Comparison of ENCODE assay signal across 8 mouse cellular contexts in genomic region chr7:12835193-12835671, GRCm38 (mm10). TPM values are rescaled to one million over a fixed set of nuclear protein-coding genes. Genes with fewer than 3 reads are reported as not detected.
DNase-seq lines count a peak whose midpoint lies in the region; ATAC-seq and TF ChIP-seq lines count a peak whose summit lies in the region.

No protein-coding gene starts in this region.

- peak overlapping the region; percentile 91 for H3K27ac ChIP-seq in heart, embryonic 10.5 days
- H3K27ac ChIP-seq in embryonic facial prominence, embryonic 15.5 days (replicated peaks): peak overlapping the region; percentile 85
- peak overlapping the region; percentile 60; the same call in 1 of the 2 replicates for H3K27ac ChIP-seq in hindbrain, embryonic 13.5 days
- H3K27ac ChIP-seq in midbrain, embryonic 16.5 days (ENCODE audit: low read length): peak overlapping the region; percentile 62

- peaks cover 27% of the 10 kb centered on the region for H3K9me3 ChIP-seq in heart, embryonic 10.5 days
- peaks cover 27% of the 10 kb centered on the region for H3K9me3 ChIP-seq in G1E (replicated peaks)
- H3K9me3 ChIP-seq in embryonic facial prominence, embryonic 15.5 days (replicated peaks): peaks cover 31% of the 10 kb centered on the region
- H3K9me3 ChIP-seq in hindbrain, embryonic 13.5 days: peaks cover 34% of the 10 kb centered on the region
- peaks cover 9% of the 10 kb centered on the region for H3K9me3 ChIP-seq in midbrain, embryonic 16.5 days (replicated peaks; ENCODE audit: control insufficient read depth, low read length, poor library complexity, severe bottlenecking)

- H3K9ac ChIP-seq in embryonic facial prominence, embryonic 15.5 days: peak overlapping the region; percentile 56
- peak overlapping the region; percentile 74 for H3K9ac ChIP-seq in hindbrain, embryonic 13.5 days
- H3K9ac ChIP-seq in midbrain, embryonic 16.5 days (ENCODE audit: low read depth, low read length): peak overlapping the region; percentile 71

- H3K4me2 ChIP-seq in embryonic facial prominence, embryonic 15.5 days (replicated peaks): peak overlapping the region; percentile 55
- H3K4me2 ChIP-seq in hindbrain, embryonic 13.5 days: peak overlapping the region; percentile 48
- peak overlapping the region; percentile 74 for H3K4me2 ChIP-seq in midbrain, embryonic 16.5 days (ENCODE audit: low read length)

- intact Hi-C loops in heart, postnatal 36 days (cut with DNase I): loop anchor here (1.0 to 5.0 kb wide), 3 partner anchors 17 to 197 kb away; partner anchors contain the start of genes Chmp2a, Zfp128 and Zfp329

- H3K36me3 ChIP-seq in heart, embryonic 10.5 days: peaks cover 43% of the 10 kb centered on the region
- H3K36me3 ChIP-seq in G1E (replicated peaks): peaks cover 40% of the 10 kb centered on the region
- H3K36me3 ChIP-seq in embryonic facial prominence, embryonic 15.5 days: peaks cover 41% of the 10 kb centered on the region
- peaks cover 40% of the 10 kb centered on the region for H3K36me3 ChIP-seq in hindbrain, embryonic 13.5 days
- H3K36me3 ChIP-seq in midbrain, embryonic 16.5 days (ENCODE audit: control insufficient read depth, insufficient read depth, low read length): peaks cover 31% of the 10 kb centered on the region

- H3K4me3 ChIP-seq in heart, embryonic 10.5 days: peak overlapping the region; percentile 71
- H3K4me3 ChIP-seq in G1E (ENCODE audit: low read depth, low read length): peak overlapping the region; percentile 76
- H3K4me3 ChIP-seq in embryonic facial prominence, embryonic 15.5 days (replicated peaks): peak overlapping the region; percentile 61
- H3K4me3 ChIP-seq in hindbrain, embryonic 13.5 days: peak overlapping the region; percentile 53
- H3K4me3 ChIP-seq in midbrain, embryonic 16.5 days (ENCODE audit: low read depth, low read length): peak overlapping the region; percentile 65

- 0 out of 2 replicates have a peak, but pooled peaks have one; percentile 12 for ATAC-seq in G1E (ENCODE audit: extremely low read depth, insufficient number of reproducible peaks, low FRiP score, poor library complexity, severe bottlenecking)
- no peak for ATAC-seq in embryonic facial prominence, embryonic 15.5 days (ENCODE audit: insufficient number of reproducible peaks, low FRiP score, low TSS enrichment, low read depth)
- ATAC-seq in hindbrain, embryonic 13.5 days (ENCODE audit: low FRiP score): peak; percentile 71
- peak; percentile 59 for ATAC-seq in midbrain, embryonic 16.5 days

- DNase-seq in heart, embryonic 10.5 days (ENCODE audit: low spot score): no peak
- DNase-seq in heart, postnatal 36 days: no peak
- DNase-seq in G1E (ENCODE audit: low spot score) (peak; percentile 15), liver (peak; percentile 4)
- no peak for DNase-seq in natural killer cell, adult 2 months (ENCODE audit: low spot score in 2 of 2)

- 38% methylated on average over 13 of the region's 13 CpGs for WGBS in heart, embryonic 10.5 days
- WGBS in embryonic facial prominence, embryonic 15.5 days: 32% methylated on average over 13 of the region's 13 CpGs
- WGBS in hindbrain, embryonic 13.5 days: 45% methylated on average over 13 of the region's 13 CpGs
- WGBS in midbrain, embryonic 16.5 days: 43% methylated on average over 13 of the region's 13 CpGs

- no peak for TF ChIP-seq CTCF in G1E (IDR thresholded peaks at IDR 0.05; ENCODE audit: low read depth, low read length)

- no peaks in the 10 kb centered on the region for H3K4me1 ChIP-seq in heart, embryonic 10.5 days
- peaks cover 18% of the 10 kb centered on the region for H3K4me1 ChIP-seq in G1E (ENCODE audit: insufficient read depth, low read depth, low read length)
- H3K4me1 ChIP-seq in embryonic facial prominence, embryonic 15.5 days: 0 out of 2 replicates have a peak, but pooled peaks cover 10% of the 10 kb centered on the region
- H3K4me1 ChIP-seq in hindbrain, embryonic 13.5 days (replicated peaks): no peaks in the 10 kb centered on the region
- H3K4me1 ChIP-seq in midbrain, embryonic 16.5 days (ENCODE audit: control insufficient read depth, insufficient read depth, low read length): peaks cover 4% of the 10 kb centered on the region; the same call in 1 of the 2 replicates

- no peaks in the 10 kb centered on the region for H3K27me3 ChIP-seq in heart, embryonic 10.5 days (ENCODE audit: insufficient read depth, poor library complexity, severe bottlenecking)
- no peaks in the 10 kb centered on the region for H3K27me3 ChIP-seq in G1E (ENCODE audit: insufficient read depth, low read length)
- H3K27me3 ChIP-seq in embryonic facial prominence, embryonic 15.5 days: no peaks in the 10 kb centered on the region
- H3K27me3 ChIP-seq in hindbrain, embryonic 13.5 days: no peaks in the 10 kb centered on the region
- H3K27me3 ChIP-seq in midbrain, embryonic 16.5 days (ENCODE audit: control insufficient read depth, insufficient read depth, low read depth, low read length): no peaks in the 10 kb centered on the region

RNA-seq across cellular contexts. Expression of gene Zfp110, which starts 0.7 kb away (rescaled TPM):
- 24.1 and 25.4 TPM in 2 replicates for polyA plus RNA-seq in heart, embryonic 10.5 days (2016; fragmentation: Nextera tagmentation; extraction: Ambion mirVana)
- total RNA-seq in heart, postnatal 36 days (2021): 10 to 100 TPM; 15.4 to 21.5 TPM
- total RNA-seq in G1E (2014; fragmentation: Nextera tagmentation): 53.1 and 62.7 TPM in 2 replicates
- 58.4 and 59.9 TPM in 2 replicates for total RNA-seq in G1E (2017)
- polyA plus RNA-seq in G1E (2012): 2.5 and 3.2 TPM in 2 replicates
- 36.6 and 39.7 TPM in 2 replicates for polyA plus RNA-seq in embryonic facial prominence, embryonic 15.5 days (2015; fragmentation: Nextera tagmentation; extraction: Ambion mirVana)
- polyA plus RNA-seq in hindbrain, embryonic 13.5 days (2015; fragmentation: Nextera tagmentation; extraction: Ambion mirVana): 28.9 and 33.3 TPM in 2 replicates
- 30.1 and 30.6 TPM in 2 replicates for polyA plus RNA-seq in midbrain, embryonic 16.5 days (2015; fragmentation: Nextera tagmentation; extraction: Ambion mirVana)

RNA-seq across cellular contexts. Expression of gene Zfp329, which starts 16.6 kb away (rescaled TPM):
- polyA plus RNA-seq in heart, embryonic 10.5 days (2016; fragmentation: Nextera tagmentation; extraction: Ambion mirVana): 11.7 and 13.6 TPM in 2 replicates
- total RNA-seq in heart, postnatal 36 days (2021): 1 to 10 TPM; 4.6 to 5.1 TPM
- total RNA-seq in G1E (2014; fragmentation: Nextera tagmentation) (25.6 and 27.4 TPM in 2 replicates), G1E (2017) (15.5 and 22.2 TPM in 2 replicates)
- polyA plus RNA-seq in G1E (2012): 0.27 and 0.33 TPM in 2 replicates
- 14.7 and 15.5 TPM in 2 replicates for polyA plus RNA-seq in embryonic facial prominence, embryonic 15.5 days (2015; fragmentation: Nextera tagmentation; extraction: Ambion mirVana)
- polyA plus RNA-seq in hindbrain, embryonic 13.5 days (2015; fragmentation: Nextera tagmentation; extraction: Ambion mirVana): 30.6 and 31.3 TPM in 2 replicates
- 32.6 and 33.9 TPM in 2 replicates for polyA plus RNA-seq in midbrain, embryonic 16.5 days (2015; fragmentation: Nextera tagmentation; extraction: Ambion mirVana)

RNA-seq across cellular contexts. Expression of gene Zscan18, which starts 31.8 kb away (rescaled TPM):
- 10.7 and 10.8 TPM in 2 replicates for polyA plus RNA-seq in heart, embryonic 10.5 days (2016; fragmentation: Nextera tagmentation; extraction: Ambion mirVana)
- total RNA-seq in heart, postnatal 36 days (2021): 1 to 10 TPM in 1 of 2 experiments, under 1 TPM in 1; 0.80 to 1.3 TPM
- total RNA-seq in G1E (2014; fragmentation: Nextera tagmentation) (not detected in 2 replicates), G1E (2017) (0.12 and 0.22 TPM in 2 replicates)
- not detected in 2 replicates for polyA plus RNA-seq in G1E (2012)
- polyA plus RNA-seq in embryonic facial prominence, embryonic 15.5 days (2015; fragmentation: Nextera tagmentation; extraction: Ambion mirVana): 8.8 and 10.4 TPM in 2 replicates
- 20.1 and 22.9 TPM in 2 replicates for polyA plus RNA-seq in hindbrain, embryonic 13.5 days (2015; fragmentation: Nextera tagmentation; extraction: Ambion mirVana)
- polyA plus RNA-seq in midbrain, embryonic 16.5 days (2015; fragmentation: Nextera tagmentation; extraction: Ambion mirVana): 39.1 and 44.4 TPM in 2 replicates

RNA-seq across cellular contexts. Expression of gene Zfp128, which starts 45.7 kb away (rescaled TPM):
- polyA plus RNA-seq in heart, embryonic 10.5 days (2016; fragmentation: Nextera tagmentation; extraction: Ambion mirVana): 3.1 TPM in 2 replicates
- 1 to 10 TPM; 3.0 to 3.6 TPM for total RNA-seq in heart, postnatal 36 days (2021)
- total RNA-seq in G1E (2014; fragmentation: Nextera tagmentation): 8.3 and 9.3 TPM in 2 replicates
- total RNA-seq in G1E (2017): 3.8 and 4.5 TPM in 2 replicates
- 0.61 and 0.72 TPM in 2 replicates for polyA plus RNA-seq in G1E (2012)
- polyA plus RNA-seq in embryonic facial prominence, embryonic 15.5 days (2015; fragmentation: Nextera tagmentation; extraction: Ambion mirVana): 5.0 and 5.1 TPM in 2 replicates
- 7.0 and 7.3 TPM in 2 replicates for polyA plus RNA-seq in hindbrain, embryonic 13.5 days (2015; fragmentation: Nextera tagmentation; extraction: Ambion mirVana)
- 8.2 and 8.7 TPM in 2 replicates for polyA plus RNA-seq in midbrain, embryonic 16.5 days (2015; fragmentation: Nextera tagmentation; extraction: Ambion mirVana)

Comparison
In these comparisons a context has a peak if more than half of its experiments do, and no peak if none do; other contexts are left out.
1. DNase-seq: peak in G1E (single experiment) and liver (single experiment); none in heart, embryonic 10.5 days (single experiment), heart, postnatal 36 days (0 of 2) and natural killer cell, adult 2 months (0 of 2).
2. Peak in every context shown above with its lines, with median percentiles within 50 percentile points of each other: H3K27ac ChIP-seq, H3K4me3 ChIP-seq, H3K4me2 ChIP-seq and H3K9ac ChIP-seq.